Mouse (Mus musculus) ES-Bruce4 (cell line): ENCODE data around the gene Chsy1.

Experiments used
- CTCF ChIP-seq: IDR thresholded peaks from one replicate; pipeline ENCODE4 v1.8.1; 2011; ENCODE audit warnings: low read depth, low read length
- EP300 ChIP-seq: IDR thresholded peaks from 2 replicates; pipeline ENCODE4 v1.6.1; 2011; ENCODE audit warnings: low read depth, low read length; ENCODE audit not compliant: insufficient read depth
- POLR2A ChIP-seq: IDR thresholded peaks from one replicate; pipeline ENCODE4 v1.8.1; 2011; ENCODE audit warnings: low read length; ENCODE audit not compliant: insufficient read depth

DNA sequence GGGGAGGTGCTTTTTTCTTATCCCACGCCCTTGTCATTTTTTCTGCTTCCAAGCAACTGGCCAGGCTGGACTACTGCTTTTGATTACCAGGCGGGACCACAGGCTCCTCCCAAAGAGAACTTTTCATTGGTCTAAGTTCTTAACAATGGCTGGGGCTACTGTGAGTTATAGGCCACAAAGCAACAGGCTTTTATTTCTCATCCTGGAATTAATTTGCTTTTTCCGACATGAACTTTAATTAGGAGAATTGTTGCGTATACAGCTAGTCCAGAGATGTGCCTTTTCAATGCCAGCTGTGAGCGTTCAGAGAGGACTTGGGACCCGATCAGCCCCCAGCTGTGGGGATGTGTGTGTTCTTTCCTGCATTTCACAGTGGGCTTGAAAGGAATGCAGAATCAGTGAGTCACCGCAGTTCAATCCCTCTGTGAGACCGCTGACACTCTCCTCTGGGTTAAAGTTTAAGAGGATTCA is 113.3 kb downstream of the Chsy1 start:
- no peak for TF ChIP-seq CTCF
- TF ChIP-seq POLR2A: no peak
- TF ChIP-seq EP300: no peak
